Mouse (Mus musculus) olfactory bulb, adult 2 months (tissue): ENCODE results near the gene Gm973. TPM values are rescaled to one million over a fixed set of nuclear protein-coding genes. Genes with fewer than 3 reads are reported as not detected.

Experiments
- H3K27ac ChIP-seq: fragments of 200-500 bp; 2 replicates; pipeline ENCODE4 v1.5.1; 2012; ENCODE audit warnings: low read depth, low read length; ENCODE audit not compliant: insufficient read depth
- H3K4me1 ChIP-seq: fragments of 200-500 bp; 2 replicates; pipeline ENCODE4 v1.6.1; 2012; ENCODE audit warnings: low read length; ENCODE audit not compliant: control insufficient read depth, insufficient read depth
- H3K4me3 ChIP-seq: fragments of 200-500 bp; 2 replicates; pipeline ENCODE4 v1.5.1; 2012; ENCODE audit warnings: mild to moderate bottlenecking, low read depth, low read length, moderate library complexity; ENCODE audit not compliant: insufficient read depth
- CTCF ChIP-seq: fragments of 200-500 bp; IDR thresholded peaks from 2 replicates; pipeline ENCODE4 v1.5.1; 2012; ENCODE audit warnings: low read depth, mild to moderate bottlenecking, low read length, moderate library complexity; ENCODE audit not compliant: insufficient read depth
- POLR2A ChIP-seq: fragments of 200-500 bp; IDR thresholded peaks from 2 replicates; pipeline ENCODE4 v1.6.1; 2012; ENCODE audit warnings: mild to moderate bottlenecking, low read depth, low read length, moderate library complexity; ENCODE audit not compliant: insufficient read depth
- WGBS: fragments of 180-500 bp; shearing (Covaris S2); methylation state at CpG from one replicate; pipeline ENCODE4 v1.1.7; 2018; 5-methylcytosine and 5-hydroxymethylcytosine counted together
- polyA plus RNA-seq: library from polyadenylated mRNA; stranded (reverse); fragments of >200 nt; gene quantifications from 2 replicates; pipeline ENCODE4 v1.2.4, GENCODE M21; 2012; ENCODE audit warnings: low replicate concordance; ENCODE audit not compliant: missing spikeins, insufficient read depth, insufficient read length

The Gm973 gene
- polyA plus RNA-seq, 1 experiment, result not detected

GRCm38 (mm10) chr1:59608125-59608762, 92.2 kb downstream of the Gm973 start:
- TF ChIP-seq POLR2A (no peak), CTCF (no peak)
- H3K27ac ChIP-seq, result no peak overlapping the region
- no peak overlapping the region for H3K4me3 ChIP-seq
- whole genome bisulfite sequencing, result 94% methylated on average over 7 of the region's 7 CpGs
- no peaks in the 10 kb centered on the region for H3K4me1 ChIP-seq

- TF ChIP-seq POLR2A (no peak), CTCF (no peak)
- WGBS, result 84% methylated on average over 5 of the region's 5 CpGs
These were observed 92.9 kb downstream of the Gm973 start for GRCm38 (mm10) chr1:59608920-59609319.

GRCm38 (mm10) chr1:59609458-59609857, 93.4 kb downstream of the Gm973 start:
- TF ChIP-seq CTCF (no peak), POLR2A (no peak)

More at GRCm38 (mm10) chr1:59608920-59609319, 92.9 kb downstream of the Gm973 start:
- Histone ChIP-seq H3K4me3 (no peak overlapping the region), H3K4me1 (no peaks in the 10 kb centered on the region), H3K27ac (no peak overlapping the region)

GRCm38 (mm10) chr1:59609896-59610295, 93.8 kb downstream of the Gm973 start:
- Histone ChIP-seq H3K4me3 (no peak overlapping the region), H3K27ac (no peak overlapping the region), H3K4me1 (no peaks in the 10 kb centered on the region)
- TF ChIP-seq CTCF (no peak), POLR2A (no peak)
- WGBS, result 79% methylated on average over 10 of the region's 10 CpGs

More at GRCm38 (mm10) chr1:59609458-59609857, 93.4 kb downstream of the Gm973 start:
- Histone ChIP-seq H3K4me1 (no peaks in the 10 kb centered on the region), H3K4me3 (no peak overlapping the region), H3K27ac (no peak overlapping the region)
- 88% methylated on average over 4 of the region's 4 CpGs for WGBS

- Histone ChIP-seq H3K4me3 (no peak overlapping the region), H3K27ac (no peak overlapping the region), H3K4me1 (no peaks in the 10 kb centered on the region)
- WGBS, result 93% methylated on average over 3 of the region's 3 CpGs
- no peak for TF ChIP-seq POLR2A
These were observed 94.9 kb downstream of the Gm973 start for GRCm38 (mm10) chr1:59610929-59611328.

- WGBS, result 59% methylated on average over 6 of the region's 6 CpGs
- TF ChIP-seq CTCF (no peak), POLR2A (no peak)
- no peaks in the 10 kb centered on the region for H3K4me1 ChIP-seq
- H3K4me3 ChIP-seq, result no peak overlapping the region
- no peak overlapping the region for H3K27ac ChIP-seq
These were observed 97.7 kb downstream of the Gm973 start for GRCm38 (mm10) chr1:59613795-59614194.

- Histone ChIP-seq H3K27ac (no peak overlapping the region), H3K4me1 (no peaks in the 10 kb centered on the region), H3K4me3 (no peak overlapping the region)
- TF ChIP-seq POLR2A (no peak), CTCF (no peak)
- 88% methylated on average over 2 of the region's 2 CpGs for WGBS
These were observed 99.0 kb downstream of the Gm973 start for GRCm38 (mm10) chr1:59615021-59615420.

- H3K4me3 ChIP-seq, result no peak overlapping the region
- TF ChIP-seq POLR2A (no peak), CTCF (no peak)
- H3K27ac ChIP-seq, result no peak overlapping the region
- H3K4me1 ChIP-seq, result no peaks in the 10 kb centered on the region
- WGBS, result 94% methylated on average over 10 of the region's 10 CpGs
These were observed 103.1 kb downstream of the Gm973 start for GRCm38 (mm10) chr1:59619201-59619600.

- WGBS, result 20% methylated on average over 5 of the region's 5 CpGs
- TF ChIP-seq CTCF, result no peak
- TF ChIP-seq POLR2A, result no peak
- Histone ChIP-seq H3K4me1 (no peaks in the 10 kb centered on the region), H3K4me3 (no peak overlapping the region), H3K27ac (no peak overlapping the region)
These were observed 107.4 kb downstream of the Gm973 start for GRCm38 (mm10) chr1:59623325-59624017.
